7 mouse cellular contexts compared by ENCODE assay signal in genomic region chr8:94386214-94387026, GRCm38 (mm10). TPM values are rescaled to one million over a fixed set of nuclear protein-coding genes. Genes with fewer than 3 reads are reported as not detected.
DNase-seq lines count a peak whose midpoint lies in the region; ATAC-seq lines count a peak whose summit lies in the region.

Herpud1 (plus strand) TSS chr8:94386438.

- peaks cover 11% of the 10 kb centered on the region for H3K4me1 ChIP-seq in intestine, embryonic 15.5 days (replicated peaks)
- peaks cover 28% of the 10 kb centered on the region for H3K4me1 ChIP-seq in midbrain, embryonic 10.5 days

- peak; percentile 99 for ATAC-seq in intestine, embryonic 15.5 days

- no peaks in the 10 kb centered on the region for H3K9me3 ChIP-seq in intestine, embryonic 15.5 days
- no peaks in the 10 kb centered on the region for H3K9me3 ChIP-seq in midbrain, embryonic 10.5 days (replicated peaks)

- H3K4me2 ChIP-seq in intestine, embryonic 15.5 days (replicated peaks), result peak within 1 kb of the TSS; percentile 90

- under 1% methylated on average over 65 of the region's 65 CpGs for WGBS in intestine, embryonic 15.5 days
- WGBS in midbrain, embryonic 10.5 days, result under 1% methylated on average over 65 of the region's 65 CpGs

- DNase-seq in adrenal gland, adult 18-20 months (ENCODE audit: low spot score in 2 of 2), result peak; percentile 96 to 97
- peak; percentile 98 for DNase-seq in embryo, embryonic 11 days
- DNase-seq in gastrocnemius, postnatal 36 days, result peak; percentile 96 to 98
- DNase-seq in left cerebral cortex, postnatal 25 days (ENCODE audit: low spot score in 2 of 2), result peak; percentile 99
- DNase-seq in midbrain, embryonic 10.5 days (ENCODE audit: low spot score), result peak; percentile 96
- DNase-seq in right cerebral cortex, postnatal 4 days, result peak; percentile 96

- peak within 1 kb of the TSS; percentile 91 for H3K9ac ChIP-seq in intestine, embryonic 15.5 days

- H3K4me3 ChIP-seq in intestine, embryonic 15.5 days (replicated peaks), result peak within 1 kb of the TSS; percentile 91
- H3K4me3 ChIP-seq in midbrain, embryonic 10.5 days, result peak within 1 kb of the TSS; percentile 89

- intact Hi-C loops in gastrocnemius, postnatal 36 days (cut with DNase I), result no loop called here
- intact Hi-C loops in left cerebral cortex, postnatal 25 days (cut with DNase I), result loop anchor here (2.0 kb wide), 2 partner anchors 24 to 386 kb away; partner anchors contain the start of gene Cx3cl1

- peak within 1 kb of the TSS; percentile 89 for H3K27ac ChIP-seq in intestine, embryonic 15.5 days
- peak within 1 kb of the TSS; percentile 98 for H3K27ac ChIP-seq in midbrain, embryonic 10.5 days (replicated peaks)

- no peaks in the 10 kb centered on the region for H3K27me3 ChIP-seq in intestine, embryonic 15.5 days (replicated peaks)
- no peaks in the 10 kb centered on the region for H3K27me3 ChIP-seq in midbrain, embryonic 10.5 days (ENCODE audit: low read depth, poor library complexity, severe bottlenecking)

- H3K36me3 ChIP-seq in intestine, embryonic 15.5 days, result peaks cover 17% of the 10 kb centered on the region
- peaks cover 23% of the 10 kb centered on the region for H3K36me3 ChIP-seq in midbrain, embryonic 10.5 days

RNA-seq across cellular contexts. Expression of gene Herpud1, which starts in this region (rescaled TPM):
- total RNA-seq in adrenal gland, adult 18-20 months (2021), result 100 to 1,000 TPM; 100 to 109 TPM
- 100 to 1,000 TPM in 1 of 2 experiments, 10 to 100 TPM in 1; 93.3 to 102 TPM for total RNA-seq in gastrocnemius, postnatal 36 days (2021)
- 115 and 138 TPM in 2 replicates for polyA plus RNA-seq in intestine, embryonic 15.5 days (2015; fragmentation: Nextera tagmentation; extraction: Ambion mirVana)
- 10 to 100 TPM; 58.1 to 61.1 TPM for total RNA-seq in left cerebral cortex, postnatal 25 days (2021)
- 56.2 and 57.7 TPM in 2 replicates for polyA plus RNA-seq in midbrain, embryonic 10.5 days (2016; fragmentation: Nextera tagmentation; extraction: Ambion mirVana)

Comparison
In these comparisons a context has a peak if more than half of its experiments do, and no peak if none do; other contexts are left out.
1. Peak in every context shown above with its lines: DNase-seq, ATAC-seq, H3K4me3 ChIP-seq and H3K27ac ChIP-seq.